Mouse (Mus musculus) ES-E14 (cell line): ENCODE data around the gene Ptma. TPM values are rescaled to one million over a fixed set of nuclear protein-coding genes. Genes with fewer than 3 reads are reported as not detected.
A peak's percentile ranks its signal among the peaks of the same experiment; 100 is the strongest.

Experiments
- DNase-seq: peaks from one replicate; pipeline ENCODE4 v3.0.0-alpha.2; 2013; ENCODE audit warnings: low read depth, low spot score
- H3K27ac ChIP-seq: 2 replicates; pipeline ENCODE4 v1.5.1; 2012; ENCODE audit warnings: low read depth, mild to moderate bottlenecking, low read length, moderate library complexity, mixed read lengths; ENCODE audit not compliant: poor library complexity, insufficient read depth, severe bottlenecking
- H3K36me3 ChIP-seq: 2 replicates; pipeline ENCODE4 v1.6.1; 2012; ENCODE audit warnings: mild to moderate bottlenecking, low read length, moderate library complexity, mixed read lengths; ENCODE audit not compliant: control insufficient read depth, poor library complexity, insufficient read depth, severe bottlenecking
- H3K4me1 ChIP-seq, 2 experiments: fragments of 150-350 bp in 1 of 2; sonication (generic) in 1 of 2; 2 replicates each; pipeline ENCODE4 v1.6.1; 2012; ENCODE audit warnings: low read length in 2 of 2, mild to moderate bottlenecking in 1 of 2, mixed read lengths in 1 of 2; ENCODE audit not compliant: control insufficient read depth in 2 of 2, insufficient read depth in 2 of 2, poor library complexity in 1 of 2
- H3K4me3 ChIP-seq, 2 experiments: fragments of 150-350 bp in 1 of 2; sonication (generic) in 1 of 2; 2 replicates each; pipeline ENCODE4 v1.5.1; 2012; ENCODE audit warnings: low read length in 2 of 2, low read depth in 1 of 2, mild to moderate bottlenecking in 1 of 2, mixed read lengths in 1 of 2; ENCODE audit not compliant: insufficient read depth in 1 of 2, poor library complexity in 1 of 2, severe bottlenecking in 1 of 2
- H3K9ac ChIP-seq: 2 replicates; pipeline ENCODE4 v1.6.1; 2012; ENCODE audit warnings: low read depth, mild to moderate bottlenecking, low read length, mixed read lengths; ENCODE audit not compliant: poor library complexity, insufficient read depth, severe bottlenecking
- H3K9me3 ChIP-seq: fragments of 150-350 bp; sonication (generic); 2 replicates; pipeline ENCODE4 v1.6.1; 2012; ENCODE audit warnings: low read depth, mild to moderate bottlenecking, low read length; ENCODE audit not compliant: control insufficient read depth, insufficient read depth
- CHD2 ChIP-seq: IDR thresholded peaks from 2 replicates; pipeline ENCODE4 v1.6.1; 2014; ENCODE audit warnings: mild to moderate bottlenecking, low read depth, low read length, inconsistent platforms
- HCFC1 ChIP-seq: IDR thresholded peaks from 2 replicates; pipeline ENCODE4 v1.6.1; 2012; ENCODE audit warnings: low read length, inconsistent platforms, borderline replicate concordance; ENCODE audit not compliant: insufficient read depth
- MAFK ChIP-seq: IDR thresholded peaks from 2 replicates; pipeline ENCODE4 v1.6.1; 2014; ENCODE audit warnings: mild to moderate bottlenecking, low read depth, low read length, inconsistent platforms; ENCODE audit not compliant: insufficient read depth
- ZC3H11A ChIP-seq: IDR thresholded peaks from 2 replicates; pipeline ENCODE4 v1.6.1; 2012; ENCODE audit warnings: low read depth, mild to moderate bottlenecking, inconsistent platforms, low read length, borderline replicate concordance
- ZNF384 ChIP-seq: IDR thresholded peaks from 2 replicates; pipeline ENCODE4 v1.6.1; 2012; ENCODE audit warnings: low read depth, low read length, inconsistent platforms
- in situ Hi-C, 2 experiments: fragments of 600-800 bp; cut with MboI; formaldehyde crosslinking; loops; one replicate each; pipeline ENCODE4 v1.15.1; 2025; ENCODE audit warnings: low sequenced_read_pairs in 2 of 2, inconsistent platforms in 1 of 2; ENCODE audit not compliant: unreplicated experiment in 2 of 2
- total RNA-seq: library from RNA; depleted of rRNA; stranded (reverse); fragments of 300-350 nt; gene quantifications from 2 replicates; pipeline ENCODE4 v1.2.3, GENCODE M21; 2012

Gene Ptma
- total RNA-seq, 1 experiment: 2,587 TPM

DNA sequence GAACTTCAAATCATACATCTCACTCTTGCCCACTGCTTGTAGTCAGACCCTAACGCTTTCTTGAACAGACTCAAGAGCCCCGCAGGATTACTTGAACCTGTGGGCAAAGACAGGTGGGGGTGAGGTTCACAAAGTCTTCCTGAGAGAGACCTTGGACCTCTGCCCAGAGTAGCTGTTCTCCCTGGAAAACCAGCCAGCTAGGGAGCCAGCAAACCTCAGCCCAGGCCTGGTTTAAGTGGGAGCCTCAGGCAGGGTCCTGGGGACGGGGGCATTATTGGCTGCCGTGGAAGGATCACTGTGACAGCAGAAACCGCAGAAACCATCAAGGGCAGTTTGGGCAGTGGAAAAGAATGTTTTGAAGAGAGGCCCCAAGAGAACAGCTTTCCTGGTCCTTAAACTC, 29.2 kb upstream of the Ptma start:
- no peak overlapping the region for H3K9ac ChIP-seq
- H3K4me3 ChIP-seq: no peak overlapping the region
- peaks cover 27 to 42% of the 10 kb centered on the region in 2 experiments for H3K4me1 ChIP-seq
- no peaks in the 10 kb centered on the region for H3K36me3 ChIP-seq
- in situ Hi-C loops: no loop called here
- TF ChIP-seq CHD2 (no peak), MAFK (no peak), HCFC1 (no peak), ZNF384 (no peak), ZC3H11A (no peak)
- H3K27ac ChIP-seq: peak overlapping the region; percentile 61; the same call in 1 of the 2 replicates
- DNase-seq: no peak
- H3K9me3 ChIP-seq: no peaks in the 10 kb centered on the region

DNA sequence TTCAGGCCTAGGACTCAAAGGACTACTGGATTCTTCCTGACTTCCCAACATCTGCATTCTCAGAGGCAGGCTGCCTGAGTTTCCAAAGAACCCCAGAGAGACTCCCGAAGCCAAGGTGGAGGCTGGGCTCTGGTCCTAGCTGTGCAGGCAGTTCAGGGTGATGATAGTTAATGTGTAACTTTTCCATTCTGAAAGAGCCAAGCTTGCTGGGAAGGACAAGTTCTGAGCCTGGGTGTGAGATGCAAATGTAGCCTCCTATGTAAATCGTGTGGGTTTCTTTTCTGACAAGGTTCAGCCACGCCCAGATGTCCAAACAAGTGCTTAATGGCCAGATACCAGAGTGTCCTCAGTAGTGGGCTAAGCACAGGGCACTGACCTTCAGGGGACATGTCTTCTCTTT, 28.5 kb upstream of the Ptma start:
- peaks cover 24 to 39% of the 10 kb centered on the region in 2 experiments for H3K4me1 ChIP-seq
- no peak overlapping the region for H3K4me3 ChIP-seq
- no peak for DNase-seq
- no peaks in the 10 kb centered on the region for H3K9me3 ChIP-seq
- H3K27ac ChIP-seq: peak overlapping the region; percentile 61; the same call in 1 of the 2 replicates
- H3K36me3 ChIP-seq: no peaks in the 10 kb centered on the region
- H3K9ac ChIP-seq: no peak overlapping the region
- in situ Hi-C loops: no loop called here
- TF ChIP-seq ZC3H11A (no peak), CHD2 (no peak), MAFK (no peak), HCFC1 (no peak), ZNF384 (no peak)

DNA sequence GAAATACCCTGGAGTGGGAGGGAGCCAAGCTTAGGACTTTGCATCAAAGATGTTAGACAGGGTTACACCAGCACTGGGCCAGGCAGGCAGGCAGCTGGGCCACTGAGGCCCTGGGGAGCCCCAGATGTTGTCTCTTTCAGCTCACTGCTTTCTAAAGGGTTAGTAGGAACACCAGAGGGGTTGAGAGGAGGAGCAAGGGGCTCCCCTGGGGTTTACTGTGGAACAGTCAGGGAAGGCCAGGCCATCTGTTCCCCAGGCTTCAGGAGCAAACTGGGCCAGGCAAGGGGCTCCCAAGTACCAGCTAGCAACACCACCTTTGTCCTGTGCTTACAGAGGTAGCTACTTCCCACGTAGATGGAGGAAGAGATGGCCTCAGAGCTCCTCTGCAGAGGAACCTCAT, 27.9 kb upstream of the Ptma start:
- TF ChIP-seq ZC3H11A (no peak), HCFC1 (no peak), CHD2 (no peak), MAFK (no peak), ZNF384 (no peak)
- Histone ChIP-seq H3K9me3 (no peaks in the 10 kb centered on the region), H3K27ac (peak overlapping the region; percentile 19; the same call in 1 of the 2 replicates), H3K36me3 (no peaks in the 10 kb centered on the region), H3K4me1 (peaks cover 25 to 39% of the 10 kb centered on the region in 2 experiments), H3K9ac (no peak overlapping the region; the same call in 1 of the 2 replicates), H3K4me3 (no peak overlapping the region)
- DNase-seq: no peak
- in situ Hi-C loops: no loop called here

DNA sequence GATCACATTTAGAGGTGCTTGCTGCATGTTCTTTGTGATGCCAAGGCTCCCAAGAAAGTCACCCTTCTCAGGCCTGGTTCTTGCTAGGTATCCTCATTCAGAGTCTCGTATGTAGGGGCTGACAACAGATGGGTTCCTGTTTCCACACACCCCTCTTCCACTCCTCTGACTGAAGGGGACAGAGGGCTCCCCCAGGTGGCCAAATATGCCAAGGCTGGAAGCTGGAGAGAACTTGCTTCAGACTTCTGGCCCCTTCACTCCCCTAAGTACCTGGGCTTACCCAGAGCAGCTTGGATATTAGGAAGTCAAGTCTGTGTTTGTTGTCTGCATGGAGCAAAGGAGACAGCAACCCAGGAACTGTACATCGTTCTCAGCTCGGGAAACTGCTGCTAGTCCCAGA, 26.6 kb upstream of the Ptma start:
- no peak overlapping the region for H3K4me3 ChIP-seq
- H3K9me3 ChIP-seq: no peaks in the 10 kb centered on the region
- no peaks in the 10 kb centered on the region for H3K36me3 ChIP-seq
- DNase-seq: no peak
- H3K9ac ChIP-seq: no peak overlapping the region
- TF ChIP-seq ZC3H11A (no peak), MAFK (no peak), CHD2 (no peak)
- in situ Hi-C loops: no loop called here
- no peak overlapping the region for H3K27ac ChIP-seq
- peaks cover 25 to 33% of the 10 kb centered on the region in 2 experiments for H3K4me1 ChIP-seq

DNA sequence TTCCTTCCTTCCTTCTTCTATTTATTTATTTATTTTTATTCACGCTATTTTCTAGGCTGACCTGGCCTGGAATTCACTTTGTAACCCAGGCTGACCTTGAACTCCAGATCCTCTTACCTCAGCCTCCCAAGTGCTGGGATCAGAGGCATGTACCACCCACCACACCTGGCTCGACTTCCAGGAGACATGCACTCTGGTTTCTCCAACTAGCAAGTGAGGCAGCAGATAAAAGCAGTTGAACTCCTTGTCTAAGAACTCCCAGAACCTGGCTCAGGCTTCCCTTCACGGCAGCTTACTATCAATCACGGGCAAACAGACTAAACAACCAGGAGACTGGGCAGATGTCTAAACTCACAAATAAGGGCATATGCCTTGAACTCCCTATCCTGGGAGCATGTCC, 25.8 kb upstream of the Ptma start:
- H3K36me3 ChIP-seq: no peaks in the 10 kb centered on the region
- H3K4me1 ChIP-seq: peaks cover 25 to 37% of the 10 kb centered on the region in 2 experiments
- TF ChIP-seq CHD2 (no peak), HCFC1 (no peak), MAFK (no peak), ZC3H11A (no peak), ZNF384 (no peak)
- in situ Hi-C loops: no loop called here
- H3K27ac ChIP-seq: no peak overlapping the region; the same call in 1 of the 2 replicates
- DNase-seq: no peak
- no peaks in the 10 kb centered on the region for H3K9me3 ChIP-seq
- peak overlapping the region; percentile 8; the same call in 1 of the 2 replicates for H3K9ac ChIP-seq
- H3K4me3 ChIP-seq: no peak overlapping the region
